Mouse (Mus musculus): Measurements from ENCODE around the gene Egr2. TPM values are rescaled to one million over a fixed set of nuclear protein-coding genes. Genes with fewer than 3 reads are reported as not detected.

Egr2 gene
- total RNA-seq, 4 experiments from 2014 or later = 0.35 to 1.3 (median 1.2) TPM

DNA sequence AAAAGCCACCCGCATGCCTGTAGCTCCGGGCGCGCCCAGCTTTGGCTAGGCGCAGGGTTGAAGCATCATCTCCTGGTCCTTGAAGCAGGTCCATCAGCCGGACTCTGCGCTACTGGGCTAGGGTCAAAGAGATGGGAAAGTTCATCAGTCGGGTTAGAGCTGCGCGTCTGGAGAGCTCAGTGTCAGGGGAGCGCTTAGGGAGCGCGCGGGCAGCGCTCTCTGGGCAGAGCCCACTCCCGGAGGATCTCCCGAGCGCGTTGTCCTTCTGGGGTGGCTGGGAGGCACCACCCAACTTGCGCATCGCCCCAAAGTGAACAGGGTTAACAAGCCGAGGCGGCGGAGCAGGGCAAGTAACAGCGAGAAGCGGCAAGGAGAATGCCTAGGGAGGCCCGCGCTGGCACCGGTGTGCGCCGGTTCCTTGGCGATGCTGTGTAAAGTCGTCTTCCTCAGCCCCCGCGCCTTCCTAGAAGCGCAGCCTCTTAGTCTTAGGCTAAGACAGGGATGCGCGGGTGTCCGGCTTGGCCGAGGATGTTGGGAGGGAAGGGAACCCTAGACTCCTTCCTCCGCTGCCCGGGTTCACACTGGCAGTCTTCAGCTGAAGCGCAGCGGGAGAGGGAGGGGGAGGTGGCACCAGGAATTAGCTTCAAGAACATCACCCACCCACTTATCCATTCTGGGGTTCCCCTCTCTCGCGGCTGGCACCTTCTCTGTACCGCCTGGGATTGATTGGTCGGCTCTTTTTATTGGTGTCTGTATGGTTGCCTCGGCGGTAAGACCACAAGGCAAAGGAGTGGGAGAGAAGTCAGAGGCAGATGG lies 3.5 kb downstream of the Egr2 start:
- no peak for DNase-seq

DNA sequence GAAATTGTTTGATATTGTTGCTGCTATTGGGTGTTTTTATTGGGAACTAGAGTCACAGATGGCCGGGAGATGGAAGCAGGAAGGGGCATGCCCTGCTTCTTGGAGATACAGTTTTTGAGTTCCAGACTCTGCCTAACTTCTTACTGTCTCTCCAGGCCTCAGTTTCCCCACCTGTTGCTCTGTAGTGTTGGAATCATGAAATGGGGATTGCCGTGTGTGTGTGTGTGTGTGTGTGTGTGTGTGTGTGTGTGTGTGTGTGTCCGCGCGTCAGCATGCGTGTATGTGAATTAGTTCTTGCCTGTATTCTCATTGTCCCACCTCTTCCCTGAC lies 4.1 kb downstream of the Egr2 start:
- no peak for DNase-seq

GRCm38 (mm10) chr10:67540591-67540990 lies 5.3 kb downstream of the Egr2 start:
- DNase-seq = no peak

- DNase-seq = no peak
Observed at GRCm38 (mm10) chr10:67547850-67548260, 12.6 kb downstream of the Egr2 start.

DNA sequence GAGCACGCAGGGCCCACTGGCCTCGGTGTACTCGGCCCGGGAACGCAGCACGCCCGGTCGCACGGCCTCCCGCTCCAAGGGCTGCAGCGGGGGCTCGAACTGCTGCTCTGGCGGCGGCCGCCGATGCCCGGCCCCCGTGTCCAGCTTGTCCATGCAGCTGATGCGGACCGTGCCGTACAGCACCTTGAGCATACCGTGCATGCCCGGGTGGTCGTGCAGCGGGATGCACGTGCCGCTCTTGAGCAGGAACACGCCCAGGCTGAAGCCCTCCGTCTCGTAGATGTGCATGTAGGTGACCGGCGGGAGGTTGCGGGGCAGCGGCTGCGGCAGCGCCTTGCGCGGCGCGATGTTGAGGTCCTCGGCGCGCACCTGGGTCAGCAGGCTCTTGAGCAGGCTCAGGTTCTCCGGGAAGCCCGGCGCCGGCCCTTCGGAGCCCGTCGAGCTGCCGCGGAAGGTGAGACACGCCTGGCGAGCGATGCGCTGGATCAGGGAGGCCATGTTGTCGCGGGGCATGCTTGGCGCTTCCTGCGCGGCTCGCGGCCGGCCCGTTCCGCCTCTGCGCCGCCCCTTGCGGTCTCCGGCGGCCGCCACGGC lies 13.1 kb downstream of the Egr2 start:
- no peak for DNase-seq

- peak; percentile 85 for DNase-seq
Observed at GRCm38 (mm10) chr10:67548877-67549731, 13.8 kb downstream of the Egr2 start, which contains the start of gene Ado. Ado (minus strand) TSS chr10:67548955.

- no peak for DNase-seq
Observed at GRCm38 (mm10) chr10:67558053-67558452, 22.8 kb downstream of the Egr2 start.

DNA sequence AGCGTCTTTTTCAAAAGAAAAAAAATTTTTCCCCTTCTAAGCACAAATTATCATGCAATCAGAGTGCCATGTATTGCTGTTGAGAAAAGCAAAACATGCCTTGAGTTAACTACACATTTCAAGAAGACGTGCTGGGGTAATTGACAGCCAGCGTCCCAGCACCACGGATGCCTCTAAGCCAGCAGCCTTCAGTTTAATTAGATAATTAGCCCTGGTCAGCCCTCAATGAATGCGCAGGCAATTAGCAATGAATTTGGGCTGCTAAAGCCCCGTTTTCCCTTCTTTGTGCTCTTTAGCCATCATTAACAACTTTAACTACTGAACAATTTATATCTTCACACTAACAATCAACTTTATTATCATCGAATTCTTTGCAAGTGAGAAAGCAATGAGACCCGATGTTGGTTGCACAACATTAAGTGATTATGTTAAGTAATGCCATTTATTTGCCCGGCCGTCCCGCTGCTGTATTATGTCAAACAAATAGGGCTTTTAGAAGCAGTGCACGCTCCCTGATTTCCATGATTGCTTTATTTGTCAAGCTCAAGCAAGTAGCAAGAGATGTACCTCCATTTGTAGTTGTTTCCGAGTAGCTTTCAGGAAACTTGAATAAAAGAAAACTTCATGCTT lies 24.6 kb downstream of the Egr2 start:
- DNase-seq = no peak

DNA sequence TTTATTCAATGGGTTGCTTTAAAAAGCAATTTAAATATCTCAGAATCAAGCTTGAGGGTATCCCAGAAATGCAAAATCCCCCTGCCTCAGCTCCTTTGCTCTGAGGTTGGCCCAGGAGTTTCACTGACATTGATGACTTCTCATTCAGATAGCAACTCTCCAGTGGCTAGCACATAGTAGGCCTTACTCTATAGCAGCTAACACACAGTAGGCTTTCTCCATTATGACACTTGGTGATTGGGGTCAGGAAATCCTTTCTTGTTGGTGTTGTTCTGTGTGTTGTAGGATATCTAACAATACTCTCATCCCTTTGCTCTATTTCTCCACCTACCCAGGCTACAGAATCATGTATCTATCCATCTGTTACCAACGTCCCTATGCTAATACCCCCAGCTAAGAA lies 25.9 kb downstream of the Egr2 start:
- DNase-seq = no peak

- no peak for DNase-seq
Observed at GRCm38 (mm10) chr10:67564509-67564908, 29.2 kb downstream of the Egr2 start.

- no peak for DNase-seq
Observed at GRCm38 (mm10) chr10:67566104-67566503, 30.8 kb downstream of the Egr2 start.

DNA sequence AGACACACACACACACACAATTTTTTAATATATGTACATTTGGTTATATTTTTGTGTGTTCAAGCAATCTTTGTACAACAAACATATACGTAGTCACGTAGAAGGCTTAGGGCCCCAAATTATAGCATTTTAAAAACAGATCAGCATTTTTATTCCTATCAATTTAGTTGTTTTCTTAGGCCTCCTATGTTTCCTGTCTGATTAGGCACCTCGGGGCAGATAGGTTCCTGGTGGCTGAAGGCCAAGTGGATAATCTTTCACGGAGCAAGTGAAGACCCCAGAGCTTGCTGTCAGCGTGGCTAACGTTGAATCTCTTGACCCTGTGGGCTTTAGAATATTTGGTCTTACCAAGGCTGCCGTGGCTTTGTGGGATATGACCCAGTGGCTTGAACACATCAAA lies 34.3 kb downstream of the Egr2 start:
- DNase-seq = no peak

GRCm38 (mm10) chr10:67571443-67571842 lies 36.2 kb downstream of the Egr2 start:
- no peak for DNase-seq

DNA sequence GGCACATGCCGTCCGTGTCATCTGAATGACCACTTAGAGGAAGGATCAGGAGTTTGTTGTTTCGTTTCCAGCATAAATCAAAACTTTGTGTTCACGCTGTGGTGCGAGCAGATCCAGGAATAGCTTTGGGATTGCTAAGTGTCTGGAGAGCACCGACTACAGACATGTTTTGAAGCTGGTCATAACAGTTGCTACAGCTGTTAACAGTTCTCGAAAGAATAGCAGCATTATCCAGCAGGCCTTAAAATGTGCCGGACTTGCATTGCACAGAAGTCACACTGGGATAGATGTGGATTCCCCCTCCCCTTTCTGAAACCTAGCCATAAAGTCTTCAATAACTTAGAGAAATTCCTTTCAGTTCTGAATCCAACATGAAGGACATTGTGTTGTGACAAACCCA lies 38.0 kb downstream of the Egr2 start:
- DNase-seq = no peak

GRCm38 (mm10) chr10:67579830-67580229 lies 44.6 kb downstream of the Egr2 start:
- no peak for DNase-seq

DNA sequence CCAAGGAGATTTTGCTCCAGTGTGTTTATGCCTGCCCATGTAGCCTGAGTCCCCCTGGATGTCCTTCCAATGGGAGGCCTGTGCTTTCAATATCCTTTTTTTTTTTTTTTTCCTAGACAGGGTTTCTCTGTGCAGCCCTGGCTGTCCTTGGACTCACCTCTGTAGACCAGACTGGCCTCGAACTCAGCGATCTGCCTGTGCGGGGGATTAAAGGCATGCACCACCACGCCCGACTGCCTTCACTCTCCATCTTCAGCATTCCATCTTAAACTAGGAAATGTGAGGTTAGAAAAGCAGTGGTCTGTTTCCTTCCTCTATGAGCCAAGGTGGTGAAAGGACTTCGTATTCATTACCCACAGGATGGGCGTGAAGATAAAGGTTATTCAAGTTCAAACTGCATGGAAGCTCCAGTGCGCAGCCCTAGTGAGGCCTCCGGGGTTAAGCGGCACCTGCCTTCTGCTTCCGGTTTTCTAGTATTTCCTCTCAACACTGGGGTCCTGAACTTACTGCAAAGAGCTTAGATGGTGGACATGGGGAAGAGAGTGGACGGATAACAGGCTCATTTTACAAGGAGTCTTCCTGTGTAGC lies 46.5 kb downstream of the Egr2 start:
- no peak for DNase-seq

- no peak for DNase-seq
Observed at GRCm38 (mm10) chr10:67585873-67586610, 50.8 kb downstream of the Egr2 start.

All from adrenal gland, adult 8-10 months (tissue).